Mouse (Mus musculus) spleen, adult 12 weeks (tissue): Measurements from ENCODE around the gene Sgpl1.

Source experiments
- DNase-seq: peaks from one replicate; pipeline ENCODE4 v3.0.0; 2022; ENCODE audit warnings: low spot score

Gene Sgpl1

GRCm38 (mm10) chr10:61147157-61148040, at the start of gene Sgpl1:
Gene Sgpl1 (minus strand): TSS chr10:61147703.
- DNase-seq: peak; percentile 82

GRCm38 (mm10) chr10:61195718-61196291, 48.3 kb upstream of the Sgpl1 start:
- no peak for DNase-seq

GRCm38 (mm10) chr10:61195216-61195615, 47.7 kb upstream of the Sgpl1 start:
- DNase-seq: no peak

- DNase-seq: no peak
Measured at GRCm38 (mm10) chr10:61194611-61195010, 47.1 kb upstream of the Sgpl1 start.

GRCm38 (mm10) chr10:61188010-61188409, 40.5 kb upstream of the Sgpl1 start:
- no peak for DNase-seq

GRCm38 (mm10) chr10:61187001-61187400, 39.5 kb upstream of the Sgpl1 start:
- no peak for DNase-seq

- no peak for DNase-seq
Measured at GRCm38 (mm10) chr10:61179927-61180326, 32.4 kb upstream of the Sgpl1 start.

GRCm38 (mm10) chr10:61178687-61179086, 31.2 kb upstream of the Sgpl1 start:
- DNase-seq: no peak

GRCm38 (mm10) chr10:61177751-61178150, 30.2 kb upstream of the Sgpl1 start:
- DNase-seq: no peak

- no peak for DNase-seq
Measured at GRCm38 (mm10) chr10:61176221-61176790, 28.8 kb upstream of the Sgpl1 start.

- DNase-seq: no peak
Measured at GRCm38 (mm10) chr10:61175442-61176204, 28.1 kb upstream of the Sgpl1 start.

GRCm38 (mm10) chr10:61174711-61175441, 27.4 kb upstream of the Sgpl1 start:
- no peak for DNase-seq

- DNase-seq: no peak
Measured at GRCm38 (mm10) chr10:61172496-61172895, 25.0 kb upstream of the Sgpl1 start.

- DNase-seq: no peak
Measured at GRCm38 (mm10) chr10:61171654-61172053, 24.2 kb upstream of the Sgpl1 start, which contains the start of gene Tbata. Gene Tbata (plus strand): TSS chr10:61171954.

GRCm38 (mm10) chr10:61168393-61168792, 20.9 kb upstream of the Sgpl1 start:
- no peak for DNase-seq

- no peak for DNase-seq
Measured at GRCm38 (mm10) chr10:61167333-61168096, 20.0 kb upstream of the Sgpl1 start.

- no peak for DNase-seq
Measured at GRCm38 (mm10) chr10:61162366-61162765, 14.9 kb upstream of the Sgpl1 start.

- DNase-seq: no peak
Measured at GRCm38 (mm10) chr10:61160671-61161070, 13.2 kb upstream of the Sgpl1 start.

GRCm38 (mm10) chr10:61160089-61160488, 12.6 kb upstream of the Sgpl1 start:
- no peak for DNase-seq

- DNase-seq: no peak
Measured at GRCm38 (mm10) chr10:61158594-61158993, 11.1 kb upstream of the Sgpl1 start.

GRCm38 (mm10) chr10:61156453-61156852, 8.9 kb upstream of the Sgpl1 start:
- no peak for DNase-seq
